Mouse (Mus musculus): ENCODE measurements around the gene Hdac5. TPM values are rescaled to one million over a fixed set of nuclear protein-coding genes. Genes with fewer than 3 reads are reported as not detected.

Gene Hdac5
- total and polyA plus RNA-seq, 2 experiments from 2014 or later = 61.9 to 350 TPM

GRCm38 (mm10) chr11:102249351-102250090 lies 19.6 kb upstream of the Hdac5 start:
- H3K9ac ChIP-seq (replicated peaks; ENCODE audit: low read length) = peak overlapping the region; percentile 30
- no peak for TF ChIP-seq CTCF (IDR thresholded peaks at IDR 0.05; ENCODE audit: low read depth)
- WGBS = 12% methylated on average over 9 of the region's 9 CpGs

GRCm38 (mm10) chr11:102248630-102249230 lies 18.8 kb upstream of the Hdac5 start, which contains the start of gene BC030867:
Gene BC030867 (plus strand): TSS chr11:102248882.
- no peaks in the 10 kb centered on the region for H3K36me3 ChIP-seq (ENCODE audit: insufficient read depth, low read length)
- no peak within 1 kb of the TSS for H3K27ac ChIP-seq
- H3K27me3 ChIP-seq (ENCODE audit: insufficient read depth, low read length) = no peaks in the 10 kb centered on the region
- TF ChIP-seq CTCF (IDR thresholded peaks at IDR 0.05; ENCODE audit: low read depth) = peak; percentile 79
- ATAC-seq (peak; percentile 54; the same call in 1 of the 2 replicates), DNase-seq (ENCODE audit: low spot score) (peak; percentile 96)
- H3K9ac ChIP-seq (replicated peaks; ENCODE audit: low read length) = peak within 1 kb of the TSS; percentile 30
- peak within 1 kb of the TSS; percentile 54 for H3K4me3 ChIP-seq (ENCODE audit: low read length)
- WGBS = 0% methylated on average over 41 of the region's 41 CpGs
- H3K9me3 ChIP-seq (ENCODE audit: low read length) = no peaks in the 10 kb centered on the region
- peak within 1 kb of the TSS; percentile 97 for H3K4me2 ChIP-seq (ENCODE audit: low read depth, low read length)
- peaks cover 3% of the 10 kb centered on the region; the same call in 1 of the 2 replicates for H3K4me1 ChIP-seq (ENCODE audit: insufficient read depth, low read length)

More at GRCm38 (mm10) chr11:102249351-102250090, 19.6 kb upstream of the Hdac5 start:
- DNase-seq (ENCODE audit: low spot score) (no peak), ATAC-seq (no peak)
- Histone ChIP-seq H3K9me3 (ENCODE audit: low read length) (no peaks in the 10 kb centered on the region), H3K4me2 (ENCODE audit: low read depth, low read length) (peak overlapping the region; percentile 97), H3K27me3 (ENCODE audit: insufficient read depth, low read length) (no peaks in the 10 kb centered on the region), H3K36me3 (ENCODE audit: insufficient read depth, low read length) (no peaks in the 10 kb centered on the region), H3K27ac (no peak overlapping the region), H3K4me3 (ENCODE audit: low read length) (peak overlapping the region; percentile 54), H3K4me1 (ENCODE audit: insufficient read depth, low read length) (peaks cover 3% of the 10 kb centered on the region; the same call in 1 of the 2 replicates)

- Histone ChIP-seq H3K9me3 (ENCODE audit: low read length) (no peaks in the 10 kb centered on the region), H3K9ac (replicated peaks; ENCODE audit: low read length) (no peak overlapping the region), H3K4me2 (ENCODE audit: low read depth, low read length) (no peak overlapping the region), H3K4me3 (ENCODE audit: low read length) (no peak overlapping the region), H3K36me3 (ENCODE audit: insufficient read depth, low read length) (no peaks in the 10 kb centered on the region), H3K27ac (no peak overlapping the region), H3K27me3 (ENCODE audit: insufficient read depth, low read length) (no peaks in the 10 kb centered on the region), H3K4me1 (ENCODE audit: insufficient read depth, low read length) (peaks cover 3% of the 10 kb centered on the region; the same call in 1 of the 2 replicates)
- TF ChIP-seq CTCF (IDR thresholded peaks at IDR 0.05; ENCODE audit: low read depth) = peak; percentile 31
- ATAC-seq (no peak), DNase-seq (ENCODE audit: low spot score) (no peak)
- WGBS = 87% methylated on average over 4 of the region's 4 CpGs
These were observed 16.9 kb upstream of the Hdac5 start for GRCm38 (mm10) chr11:102246871-102247270.

GRCm38 (mm10) chr11:102246273-102246635 lies 16.3 kb upstream of the Hdac5 start:
- no peak for TF ChIP-seq CTCF (IDR thresholded peaks at IDR 0.05; ENCODE audit: low read depth)
- H3K27ac ChIP-seq = no peak overlapping the region
- no peaks in the 10 kb centered on the region for H3K27me3 ChIP-seq (ENCODE audit: insufficient read depth, low read length)
- H3K4me1 ChIP-seq (ENCODE audit: insufficient read depth, low read length) = peaks cover 3% of the 10 kb centered on the region; the same call in 1 of the 2 replicates
- no peaks in the 10 kb centered on the region for H3K36me3 ChIP-seq (ENCODE audit: insufficient read depth, low read length)
- WGBS = 78% methylated on average over 6 of the region's 6 CpGs
- H3K4me2 ChIP-seq (ENCODE audit: low read depth, low read length) = no peak overlapping the region
- no peak for DNase-seq (ENCODE audit: low spot score)
- no peaks in the 10 kb centered on the region for H3K9me3 ChIP-seq (ENCODE audit: low read length)
- no peak overlapping the region for H3K4me3 ChIP-seq (ENCODE audit: low read length)
- no peak overlapping the region for H3K9ac ChIP-seq (replicated peaks; ENCODE audit: low read length)
- ATAC-seq = no peak

GRCm38 (mm10) chr11:102245581-102246272 lies 15.8 kb upstream of the Hdac5 start:
- Histone ChIP-seq H3K4me3 (ENCODE audit: low read length) (peak overlapping the region; percentile 38), H3K27me3 (ENCODE audit: insufficient read depth, low read length) (no peaks in the 10 kb centered on the region), H3K36me3 (ENCODE audit: insufficient read depth, low read length) (no peaks in the 10 kb centered on the region), H3K9me3 (ENCODE audit: low read length) (no peaks in the 10 kb centered on the region), H3K4me2 (ENCODE audit: low read depth, low read length) (peak overlapping the region; percentile 74), H3K27ac (peak overlapping the region; percentile 58), H3K9ac (replicated peaks; ENCODE audit: low read length) (peak overlapping the region; percentile 53), H3K4me1 (ENCODE audit: insufficient read depth, low read length) (peaks cover 3% of the 10 kb centered on the region; the same call in 1 of the 2 replicates)
- WGBS = 26% methylated on average over 14 of the region's 14 CpGs
- ATAC-seq = peak; percentile 16
- no peak for DNase-seq (ENCODE audit: low spot score)
- no peak for TF ChIP-seq CTCF (IDR thresholded peaks at IDR 0.05; ENCODE audit: low read depth)

GRCm38 (mm10) chr11:102244926-102245449 lies 15.0 kb upstream of the Hdac5 start:
- Histone ChIP-seq H3K27me3 (ENCODE audit: insufficient read depth, low read length) (no peaks in the 10 kb centered on the region), H3K9me3 (ENCODE audit: low read length) (no peaks in the 10 kb centered on the region), H3K36me3 (ENCODE audit: insufficient read depth, low read length) (no peaks in the 10 kb centered on the region), H3K27ac (peak overlapping the region; percentile 58), H3K9ac (replicated peaks; ENCODE audit: low read length) (peak overlapping the region; percentile 53), H3K4me1 (ENCODE audit: insufficient read depth, low read length) (peaks cover 3% of the 10 kb centered on the region; the same call in 1 of the 2 replicates), H3K4me3 (ENCODE audit: low read length) (peak overlapping the region; percentile 38), H3K4me2 (ENCODE audit: low read depth, low read length) (peak overlapping the region; percentile 74)
- under 1% methylated on average over 32 of the region's 32 CpGs for WGBS
- TF ChIP-seq CTCF (IDR thresholded peaks at IDR 0.05; ENCODE audit: low read depth) = no peak
- DNase-seq (ENCODE audit: low spot score) (peak; percentile 84), ATAC-seq (peak; percentile 90)
